Mouse (Mus musculus) CH12.LX (cell line): ENCODE measurements at regions not wholly inside any gene's neighbourhood (a gene's known extent, or its start where the extent isn't known, plus 50 kb on each side); places are given as distances from the start of the nearest gene placed in this dataset.

ENCODE experiments used
- DNase-seq: peaks from one replicate; pipeline ENCODE4 v3.0.0-alpha.2; 2013; ENCODE audit errors: extremely low read depth
- H3K27ac ChIP-seq: 2 replicates; pipeline ENCODE4 v1.5.1; 2012; ENCODE audit warnings: low read depth, mild to moderate bottlenecking, control low read depth, moderate library complexity; ENCODE audit not compliant: insufficient read depth
- H3K27me3 ChIP-seq: replicated peaks from 2 replicates; pipeline ENCODE3; 2012; ENCODE audit warnings: inconsistent platforms
- H3K36me3 ChIP-seq, 2 experiments: replicated peaks in 1 of 2; 2 replicates each; pipeline versions ENCODE3 to v1.6.1; 2012; ENCODE audit warnings: inconsistent platforms in 1 of 2, low read length in 1 of 2, mild to moderate bottlenecking in 1 of 2, mixed read lengths in 1 of 2, moderate library complexity in 1 of 2; ENCODE audit not compliant: control insufficient read depth in 1 of 2, insufficient read depth in 1 of 2
- H3K4me1 ChIP-seq, 2 experiments: 2 replicates each; pipeline ENCODE4 v1.6.1; 2012; ENCODE audit warnings: inconsistent platforms in 1 of 2, moderate library complexity in 1 of 2; ENCODE audit not compliant: insufficient read depth in 2 of 2, control insufficient read depth in 1 of 2
- H3K4me2 ChIP-seq: 2 replicates; pipeline ENCODE4 v1.6.1; 2012; ENCODE audit warnings: low read depth, mild to moderate bottlenecking, control low read depth; ENCODE audit not compliant: poor library complexity, insufficient read depth, severe bottlenecking
- H3K4me3 ChIP-seq, 3 experiments: fragments of 150-350 bp in 1 of 3; sonication (generic) in 1 of 3; replicated peaks in 1 of 3; 2 replicates each; pipeline versions ENCODE3 to v1.5.1; 2011 to 2012; ENCODE audit warnings: low read depth in 2 of 3, low read length in 2 of 3, mild to moderate bottlenecking in 2 of 3, moderate library complexity in 2 of 3, control low read depth in 1 of 3, improper control_type of control experiment in 1 of 3, inconsistent platforms in 1 of 3, mixed read lengths in 1 of 3; ENCODE audit not compliant: poor library complexity in 1 of 3
- H3K79me2 ChIP-seq: replicated peaks from 2 replicates; pipeline ENCODE4 v1.6.1; 2012; ENCODE audit warnings: mild to moderate bottlenecking, moderate library complexity; ENCODE audit not compliant: control insufficient read depth, poor library complexity, insufficient read depth, severe bottlenecking; ENCODE audit errors: extremely low read depth
- H3K9ac ChIP-seq: 2 replicates; pipeline ENCODE4 v1.6.1; 2012; ENCODE audit warnings: low read depth, mild to moderate bottlenecking, control low read depth, moderate library complexity; ENCODE audit not compliant: insufficient read depth
- H3K9me3 ChIP-seq: replicated peaks from 2 replicates; pipeline ENCODE3; 2012; ENCODE audit warnings: low read length, inconsistent platforms, mixed read lengths
- BHLHE40 ChIP-seq: IDR thresholded peaks from 2 replicates; pipeline ENCODE4 v1.6.1; 2011; ENCODE audit warnings: mild to moderate bottlenecking, low read depth, low read length, improper control_type of control experiment
- CHD2 ChIP-seq: IDR thresholded peaks from 2 replicates; pipeline ENCODE4 v1.6.1; 2011; ENCODE audit warnings: low read length, improper control_type of control experiment
- CTCF ChIP-seq, 2 experiments: IDR thresholded peaks in 1 of 2; conservative IDR thresholded peaks in 1 of 2; 2 replicates each; pipeline ENCODE4 v1.5.1; 2011 to 2012; ENCODE audit warnings: low read depth in 2 of 2, low read length in 2 of 2, improper control_type of control experiment in 1 of 2, inconsistent platforms in 1 of 2, mild to moderate bottlenecking in 1 of 2, moderate library complexity in 1 of 2
- ELF1 ChIP-seq: IDR thresholded peaks from 2 replicates; pipeline ENCODE4 v1.6.1; 2014; ENCODE audit warnings: low read depth, mild to moderate bottlenecking, inconsistent platforms, low read length, improper control_type of control experiment
- EP300 ChIP-seq: IDR thresholded peaks from 2 replicates; pipeline ENCODE4 v1.6.1; 2011; ENCODE audit warnings: low read length, improper control_type of control experiment
- ETS1 ChIP-seq: conservative IDR thresholded peaks from 2 replicates; pipeline ENCODE4 v1.6.1; 2012; ENCODE audit warnings: low read depth, mild to moderate bottlenecking, inconsistent platforms, low read length, improper control_type of control experiment, moderate library complexity
- HCFC1 ChIP-seq: IDR thresholded peaks from 2 replicates; pipeline ENCODE4 v1.6.1; 2012; ENCODE audit warnings: low read depth, mild to moderate bottlenecking, inconsistent platforms, low read length, improper control_type of control experiment
- IRF4 ChIP-seq: IDR thresholded peaks from 2 replicates; pipeline ENCODE4 v1.6.1; 2014; ENCODE audit warnings: low read depth, mild to moderate bottlenecking, inconsistent platforms, low read length, improper control_type of control experiment
- JUN ChIP-seq: IDR thresholded peaks from 2 replicates; pipeline ENCODE4 v1.6.1; 2011; ENCODE audit warnings: low read depth, mild to moderate bottlenecking, low read length, improper control_type of control experiment, moderate library complexity; ENCODE audit not compliant: insufficient read depth
- JUND ChIP-seq: conservative IDR thresholded peaks from 2 replicates; pipeline ENCODE4 v1.6.1; 2011; ENCODE audit warnings: low read depth, low read length, improper control_type of control experiment
- KAT2A ChIP-seq: IDR thresholded peaks from 2 replicates; pipeline ENCODE4 v1.6.1; 2012; ENCODE audit warnings: low read length, improper control_type of control experiment, inconsistent platforms; ENCODE audit not compliant: insufficient replicate concordance
- MAFK ChIP-seq: IDR thresholded peaks from 2 replicates; pipeline ENCODE4 v1.6.1; 2011; ENCODE audit warnings: low read length, improper control_type of control experiment; ENCODE audit not compliant: insufficient replicate concordance
- MAX ChIP-seq: IDR thresholded peaks from 2 replicates; pipeline ENCODE4 v1.6.1; 2011; ENCODE audit warnings: low read length, improper control_type of control experiment
- MEF2A ChIP-seq: IDR thresholded peaks from 2 replicates; pipeline ENCODE4 v1.6.1; 2014; ENCODE audit warnings: low read depth, mild to moderate bottlenecking, inconsistent platforms, low read length, improper control_type of control experiment, borderline replicate concordance
- MXI1 ChIP-seq: IDR thresholded peaks from 2 replicates; pipeline ENCODE4 v1.6.1; 2011; ENCODE audit warnings: mild to moderate bottlenecking, low read depth, low read length, improper control_type of control experiment
- MYC ChIP-seq: IDR thresholded peaks from 2 replicates; pipeline ENCODE4 v1.6.1; 2011; ENCODE audit warnings: low read depth, mild to moderate bottlenecking, improper control_type of control experiment, low read length
- PAX5 ChIP-seq: IDR thresholded peaks from 2 replicates; pipeline ENCODE4 v1.6.1; 2012; ENCODE audit warnings: low read length, inconsistent platforms, mixed read lengths
- RCOR1 ChIP-seq: conservative IDR thresholded peaks from 2 replicates; pipeline ENCODE4 v1.6.1; 2012; ENCODE audit warnings: low read depth, mild to moderate bottlenecking, inconsistent platforms, low read length, improper control_type of control experiment
- TBP ChIP-seq: conservative IDR thresholded peaks from 2 replicates; pipeline ENCODE4 v1.6.1; 2011; ENCODE audit warnings: low read depth, low read length, improper control_type of control experiment
- TCF12 ChIP-seq: IDR thresholded peaks from 2 replicates; pipeline ENCODE4 v1.6.1; 2014; ENCODE audit warnings: low read depth, mild to moderate bottlenecking, inconsistent platforms, low read length, improper control_type of control experiment
- USF1 ChIP-seq: IDR thresholded peaks from 2 replicates; pipeline ENCODE4 v1.6.1; 2014; ENCODE audit warnings: low read depth, mild to moderate bottlenecking, inconsistent platforms, low read length, improper control_type of control experiment
- USF2 ChIP-seq: conservative IDR thresholded peaks from 2 replicates; pipeline ENCODE4 v1.6.1; 2011; ENCODE audit warnings: low read depth, low read length, improper control_type of control experiment
- ZKSCAN1 ChIP-seq: IDR thresholded peaks from 2 replicates; pipeline ENCODE4 v1.6.1; 2012; ENCODE audit warnings: low read depth, inconsistent platforms, low read length, improper control_type of control experiment, borderline replicate concordance
- ZNF384 ChIP-seq: IDR thresholded peaks from 2 replicates; pipeline ENCODE4 v1.6.1; 2012; ENCODE audit warnings: low read depth, low read length, improper control_type of control experiment, inconsistent platforms
- dilution Hi-C: fragments of 300-500 bp; cut with MboI; formaldehyde crosslinking; loops from 2 replicates; pipeline ENCODE4 v1.14.3; 2020; ENCODE audit warnings: low sequenced_read_pairs; ENCODE audit not compliant: extremely low pct_unique_long_range_greater_than_20kb, extremely low pct_ligation_motif_present
- in situ Hi-C: fragments of 300-500 bp; cut with MboI; formaldehyde crosslinking; loops from 3 replicates; pipeline ENCODE4 v1.14.3; 2019; ENCODE audit warnings: low sequenced_read_pairs, low pct_ligation_motif_present, low pct_unique_long_range_greater_than_20kb, mixed read lengths

DNA sequence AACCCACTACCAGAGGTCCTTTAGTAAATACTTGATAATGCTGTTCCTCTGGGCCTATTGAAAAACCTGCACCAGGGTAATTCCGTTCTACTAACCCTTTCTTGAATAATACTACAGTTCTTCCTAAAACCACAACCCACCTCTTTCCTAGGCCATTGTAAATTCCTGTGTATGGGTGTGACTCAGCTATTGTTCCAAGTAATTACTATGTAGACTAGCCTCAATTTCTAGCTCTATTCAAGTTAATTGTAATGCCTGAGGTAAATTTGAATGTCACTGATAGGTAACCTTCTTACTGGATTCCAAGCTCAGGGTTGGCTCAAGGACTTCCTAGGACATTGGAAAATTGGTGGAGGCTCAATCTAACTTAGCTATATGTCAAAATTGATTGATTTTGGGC is 185.1 kb upstream of the Slc5a7 start:
- TF ChIP-seq USF2 (no peak), CHD2 (no peak), BHLHE40 (no peak), TCF12 (no peak), KAT2A (no peak), MAX (no peak), TBP (no peak), ETS1 (no peak)
- H3K27ac ChIP-seq = no peak overlapping the region
- H3K9ac ChIP-seq = no peak overlapping the region
- no peaks in the 10 kb centered on the region for H3K27me3 ChIP-seq
- no peaks in the 10 kb centered on the region for H3K36me3 ChIP-seq
- DNase-seq = no peak
- dilution Hi-C loops (no loop called here), in situ Hi-C loops (no loop called here)
- no peak overlapping the region for H3K4me2 ChIP-seq
- H3K4me1 ChIP-seq = no peaks in the 10 kb centered on the region
- no peak overlapping the region for H3K4me3 ChIP-seq
- H3K79me2 ChIP-seq = no peaks in the 10 kb centered on the region
- H3K9me3 ChIP-seq = peaks cover 14% of the 10 kb centered on the region

DNA sequence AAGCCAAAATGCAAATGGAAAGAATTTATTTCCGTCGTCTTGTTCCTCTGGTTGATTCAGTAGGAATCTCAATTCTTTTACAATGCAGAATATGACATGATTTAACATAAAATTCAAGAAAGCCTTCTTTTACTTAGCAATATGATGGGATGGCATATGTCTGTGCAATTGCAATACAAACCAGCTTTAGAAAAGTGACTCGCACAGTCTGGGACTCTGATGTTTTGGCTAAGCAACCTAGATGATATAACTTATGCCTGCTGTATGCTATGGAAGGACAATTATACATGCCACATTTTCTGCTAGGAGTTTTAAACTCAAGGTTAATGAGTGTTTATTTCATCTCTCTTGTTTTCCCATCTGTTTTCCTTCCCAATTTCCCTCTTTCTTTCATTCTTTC is 141.1 kb upstream of the Slc5a7 start:
- no peak overlapping the region for H3K4me2 ChIP-seq
- in situ Hi-C loops = no loop called here
- dilution Hi-C loops = no loop called here
- no peaks in the 10 kb centered on the region for H3K79me2 ChIP-seq
- no peaks in the 10 kb centered on the region for H3K27me3 ChIP-seq
- no peak for DNase-seq
- H3K36me3 ChIP-seq = no peaks in the 10 kb centered on the region
- no peak overlapping the region for H3K27ac ChIP-seq
- no peaks in the 10 kb centered on the region for H3K4me1 ChIP-seq
- H3K4me3 ChIP-seq = no peak overlapping the region
- no peak for TF ChIP-seq ELF1
- no peak for TF ChIP-seq USF1
- TF ChIP-seq MYC = no peak
- no peak for TF ChIP-seq EP300
- TF ChIP-seq CTCF (conservative IDR thresholded peaks at IDR 0.05 in 1 of 2, IDR thresholded peaks at IDR 0.05 in 1 of 2; ENCODE audit: low read depth in 2 of 2, low read length in 2 of 2) = no peak
- no peak for TF ChIP-seq ZKSCAN1
- no peak for TF ChIP-seq HCFC1
- TF ChIP-seq MAFK = no peak
- no peak for TF ChIP-seq RCOR1
- TF ChIP-seq TBP = no peak
- no peak for TF ChIP-seq ZNF384
- no peak for TF ChIP-seq MEF2A
- no peak for TF ChIP-seq MXI1
- TF ChIP-seq CHD2 = no peak
- TF ChIP-seq JUND = no peak
- TF ChIP-seq JUN = no peak
- no peak for TF ChIP-seq TCF12
- TF ChIP-seq IRF4 = no peak
- TF ChIP-seq KAT2A = no peak
- TF ChIP-seq PAX5 = no peak
- TF ChIP-seq, all 38 proteins: peak for 0
- H3K9me3 ChIP-seq = peaks cover 12% of the 10 kb centered on the region
- no peak overlapping the region for H3K9ac ChIP-seq
